Mouse (Mus musculus) neural tube, embryonic 10.5 days (tissue): Measurements from ENCODE around the gene Clrn3.

Experiments used
- DNase-seq: peaks from one replicate; pipeline ENCODE4 v3.0.0-alpha.2; 2017; ENCODE audit warnings: low spot score; ENCODE audit errors: extremely low spot score

Clrn3 gene

GRCm38 (mm10) chr7:135487423-135487822 is 41.0 kb downstream of the Clrn3 start:
- DNase-seq: peak; percentile 82

GRCm38 (mm10) chr7:135486645-135487382 is 41.6 kb downstream of the Clrn3 start:
- DNase-seq: no peak

- DNase-seq: peak; percentile 44
These were observed 42.6 kb downstream of the Clrn3 start for GRCm38 (mm10) chr7:135485796-135486410.

- no peak for DNase-seq
These were observed 43.2 kb downstream of the Clrn3 start for GRCm38 (mm10) chr7:135485116-135485795.

- DNase-seq: no peak
These were observed 44.1 kb downstream of the Clrn3 start for GRCm38 (mm10) chr7:135484341-135484740.

- no peak for DNase-seq
These were observed 44.7 kb downstream of the Clrn3 start for GRCm38 (mm10) chr7:135483751-135484150.

- DNase-seq: no peak
These were observed 47.3 kb downstream of the Clrn3 start for GRCm38 (mm10) chr7:135481150-135481549.

- DNase-seq: no peak
These were observed 48.5 kb downstream of the Clrn3 start for GRCm38 (mm10) chr7:135479912-135480311.

- DNase-seq: no peak
These were observed 49.1 kb downstream of the Clrn3 start for GRCm38 (mm10) chr7:135479322-135479880.

- no peak for DNase-seq
These were observed 51.2 kb downstream of the Clrn3 start for GRCm38 (mm10) chr7:135477256-135477655.

- DNase-seq: no peak
These were observed 52.5 kb downstream of the Clrn3 start for GRCm38 (mm10) chr7:135475981-135476380.

GRCm38 (mm10) chr7:135470319-135470718 is 58.1 kb downstream of the Clrn3 start:
- no peak for DNase-seq

- no peak for DNase-seq
These were observed 59.8 kb downstream of the Clrn3 start for GRCm38 (mm10) chr7:135468631-135469030.

- DNase-seq: no peak
These were observed 63.2 kb downstream of the Clrn3 start for GRCm38 (mm10) chr7:135465293-135465692.

- DNase-seq: peak; percentile 67
These were observed 63.7 kb downstream of the Clrn3 start for GRCm38 (mm10) chr7:135464689-135465259.
